Mouse (Mus musculus) embryonic fibroblast, embryonic 13.5 days (primary cell): Measurements from ENCODE around the gene Scrn2.

Experiments
- CTCF ChIP-seq: IDR thresholded peaks from 2 replicates; pipeline ENCODE4 v1.5.1; 2011; ENCODE audit warnings: mild to moderate bottlenecking, control low read depth, low read length, moderate library complexity, borderline replicate concordance; ENCODE audit not compliant: insufficient read depth
- POLR2A ChIP-seq: IDR thresholded peaks from 2 replicates; pipeline ENCODE4 v1.6.1; 2011; ENCODE audit warnings: low read depth, mild to moderate bottlenecking, control low read depth, low read length, moderate library complexity

GRCm38 (mm10) chr11:96995836-96996772 is 33.6 kb upstream of the Scrn2 start:
- TF ChIP-seq CTCF (no peak), POLR2A (no peak)
